Comparison of ENCODE assay signal across 23 mouse cellular contexts in genomic region chr9:102859963-102860362, GRCm38 (mm10). TPM values are rescaled to one million over a fixed set of nuclear protein-coding genes. Genes with fewer than 3 reads are reported as not detected.
DNase-seq lines count a peak whose midpoint lies in the region; ATAC-seq and TF ChIP-seq lines count a peak whose summit lies in the region.
"Had no signal": no experiment of that assay in that cellular context is flagged by ENCODE, and none has a peak within 500 bp of the region (broad histone marks: within the 10 kb centered on the region; RNA-seq: fewer than 3 reads in every experiment).

No protein-coding gene starts in this region.

- H3K36me3 ChIP-seq in lung, embryonic 16.5 days (ENCODE audit: control insufficient read depth, insufficient read depth, low read length) = 0 out of 2 replicates have a peak, but pooled peaks cover 3% of the 10 kb centered on the region
- H3K36me3 ChIP-seq in MEL (ENCODE audit: control insufficient read depth in 1 of 2, insufficient read depth in 2 of 2, low read length in 2 of 2) = peaks cover 2 to 56% of the 10 kb centered on the region in 2 experiments; a peak in 3 of 4 replicates
- no peaks in the 10 kb centered on the region; the same call in 1 of the 2 replicates for H3K36me3 ChIP-seq in kidney, embryonic 14.5 days (ENCODE audit: control insufficient read depth, insufficient read depth, low read length)
- H3K36me3 ChIP-seq in heart, embryonic 12.5 days = peaks cover 22% of the 10 kb centered on the region
- H3K36me3 ChIP-seq: neural tube, embryonic 15.5 days had no signal

- no peak for TF ChIP-seq RAD21 in MEL (IDR thresholded peaks at IDR 0.05; ENCODE audit: low read depth, low read length)

- H3K9me3 ChIP-seq in lung, embryonic 16.5 days (ENCODE audit: control insufficient read depth, low read length) = peaks cover 2% of the 10 kb centered on the region
- no peaks in the 10 kb centered on the region for H3K9me3 ChIP-seq in MEL (replicated peaks; ENCODE audit: insufficient read depth, low read length)
- H3K9me3 ChIP-seq in kidney, embryonic 14.5 days (ENCODE audit: control insufficient read depth, low read length) = no peaks in the 10 kb centered on the region; the same call in 1 of the 2 replicates
- peaks cover 10% of the 10 kb centered on the region for H3K9me3 ChIP-seq in heart, embryonic 12.5 days (replicated peaks)
- H3K9me3 ChIP-seq: forebrain, embryonic 13.5 days; neural tube, embryonic 15.5 days had no signal

- no peaks in the 10 kb centered on the region for H3K27me3 ChIP-seq in lung, embryonic 16.5 days (ENCODE audit: control insufficient read depth, insufficient read depth, low read depth, low read length)
- H3K27me3 ChIP-seq in MEL (ENCODE audit: control insufficient read depth in 1 of 2, insufficient read depth in 2 of 2, low read length in 2 of 2) = no peaks in the 10 kb centered on the region
- no peaks in the 10 kb centered on the region for H3K27me3 ChIP-seq in kidney, embryonic 14.5 days (ENCODE audit: control insufficient read depth, insufficient read depth, low read length)
- no peaks in the 10 kb centered on the region for H3K27me3 ChIP-seq in heart, embryonic 12.5 days (replicated peaks)
- H3K27me3 ChIP-seq: forebrain, embryonic 13.5 days; neural tube, embryonic 15.5 days had no signal

- peaks cover 37% of the 10 kb centered on the region for H3K4me1 ChIP-seq in lung, embryonic 16.5 days (replicated peaks; ENCODE audit: control insufficient read depth, insufficient read depth, low read length)
- H3K4me1 ChIP-seq in MEL (ENCODE audit: control insufficient read depth in 1 of 2, insufficient read depth in 2 of 2, low read length in 2 of 2) = peaks cover 15 to 47% of the 10 kb centered on the region in 2 experiments
- peaks cover 35% of the 10 kb centered on the region for H3K4me1 ChIP-seq in kidney, embryonic 14.5 days (ENCODE audit: control insufficient read depth, insufficient read depth, low read length)
- H3K4me1 ChIP-seq in heart, embryonic 12.5 days (replicated peaks) = peaks cover 47% of the 10 kb centered on the region

- no peak overlapping the region for H3K4me2 ChIP-seq in lung, embryonic 16.5 days (ENCODE audit: low read depth, low read length)
- H3K4me2 ChIP-seq in kidney, embryonic 14.5 days (replicated peaks; ENCODE audit: low read depth, low read length) = no peak overlapping the region
- no peak overlapping the region for H3K4me2 ChIP-seq in heart, embryonic 12.5 days
- H3K4me2 ChIP-seq: forebrain, embryonic 13.5 days; hindbrain, embryonic 14.5 days; neural tube, embryonic 15.5 days had no signal

- TF ChIP-seq CTCF in MEL (IDR thresholded peaks at IDR 0.05 in 2 of 3, conservative IDR thresholded peaks at IDR 0.05 in 1 of 3; ENCODE audit: control insufficient read depth in 1 of 3, insufficient read depth in 1 of 3, low read depth in 2 of 3, low read length in 3 of 3, poor library complexity in 1 of 3, severe bottlenecking in 1 of 3) = no peak

- H3K79me2 ChIP-seq in MEL (ENCODE audit: control insufficient read depth, insufficient read depth, low read length, poor library complexity) = peaks cover 19% of the 10 kb centered on the region

- TF ChIP-seq EP300 in MEL (IDR thresholded peaks at IDR 0.05; ENCODE audit: low read depth in 1 of 2, low read length in 2 of 2) = peak in 1 of 2 experiments; percentile 79; a peak in 2 of 4 replicates

- no peak overlapping the region for H3K9ac ChIP-seq in lung, embryonic 16.5 days (ENCODE audit: low read length)
- 0 out of 2 replicates have a peak overlapping the region, but pooled peaks have one; percentile 4 for H3K9ac ChIP-seq in MEL (ENCODE audit: control insufficient read depth, low read depth, low read length, poor library complexity, severe bottlenecking)
- H3K9ac ChIP-seq in kidney, embryonic 14.5 days (ENCODE audit: low read depth, low read length) = no peak overlapping the region
- no peak overlapping the region for H3K9ac ChIP-seq in heart, embryonic 12.5 days
- H3K9ac ChIP-seq: forebrain, embryonic 13.5 days; hindbrain, embryonic 14.5 days; neural tube, embryonic 15.5 days had no signal

- 85% methylated on average over 10 of the region's 10 CpGs for WGBS in lung, embryonic 16.5 days
- WGBS in kidney, embryonic 14.5 days = 97% methylated on average over 10 of the region's 10 CpGs
- 90% methylated on average over 10 of the region's 10 CpGs for WGBS in heart, embryonic 12.5 days

- no peak overlapping the region for H3K4me3 ChIP-seq in lung, embryonic 16.5 days (ENCODE audit: low read length)
- H3K4me3 ChIP-seq in MEL (ENCODE audit: control insufficient read depth in 1 of 2, insufficient read depth in 1 of 2, low read depth in 2 of 2, low read length in 2 of 2) = peak overlapping the region; percentile 6 to 10; a peak in 2 of 4 replicates
- H3K4me3 ChIP-seq in kidney, embryonic 14.5 days (ENCODE audit: low read length) = no peak overlapping the region
- no peak overlapping the region for H3K4me3 ChIP-seq in heart, embryonic 12.5 days
- H3K4me3 ChIP-seq: forebrain, embryonic 13.5 days; neural tube, embryonic 15.5 days had no signal

- peak overlapping the region; percentile 15 for H3K27ac ChIP-seq in lung, embryonic 16.5 days (ENCODE audit: low read length)
- peak overlapping the region; percentile 82 for H3K27ac ChIP-seq in MEL (ENCODE audit: control insufficient read depth, low read depth, low read length)
- H3K27ac ChIP-seq in kidney, embryonic 14.5 days (ENCODE audit: low read depth, low read length) = no peak overlapping the region
- H3K27ac ChIP-seq in heart, embryonic 12.5 days (ENCODE audit: poor library complexity, severe bottlenecking) = no peak overlapping the region
- H3K27ac ChIP-seq: forebrain, embryonic 13.5 days; hindbrain, embryonic 14.5 days; kidney, postnatal 0 days; neural tube, embryonic 15.5 days had no signal

- TF ChIP-seq POLR2A in MEL (IDR thresholded peaks at IDR 0.05; ENCODE audit: control insufficient read depth in 1 of 2, insufficient read depth in 1 of 2, low read depth in 1 of 2, low read length in 2 of 2, poor library complexity in 1 of 2) = no peak

- ATAC-seq in lung, embryonic 16.5 days (ENCODE audit: low read depth) = no peak
- peak; percentile 98 for ATAC-seq in megakaryocyte, adult 5-6 weeks (ENCODE audit: poor library complexity, severe bottlenecking)
- ATAC-seq in kidney, embryonic 14.5 days (ENCODE audit: low FRiP score, low TSS enrichment) = no peak
- no peak for ATAC-seq in heart, embryonic 12.5 days (ENCODE audit: insufficient number of reproducible peaks, low FRiP score)
- ATAC-seq: activated CD4-positive, CD25-positive, alpha-beta regulatory T cell, adult 4 months; CD4-positive, CD25-positive, alpha-beta regulatory T cell, adult 4 months; forebrain, embryonic 13.5 days; inflammation-experienced regulatory T-cells, adult 6 months; midbrain, embryonic 16.5 days had no signal

- no peak for DNase-seq in lung, postnatal 14 days
- DNase-seq in B cell, adult 2 months = peak; percentile 10 to 34
- DNase-seq in MEL (ENCODE audit: low read depth, low spot score) = peak; percentile 91
- DNase-seq in kidney, postnatal 25 days = no peak
- DNase-seq: adrenal gland, postnatal 10 days; cerebellum, adult 2 months; cerebellum, postnatal 25 days; heart, postnatal 36 days; kidney, adult 18-20 months; left cerebral cortex, postnatal 4 days; right cerebral cortex, postnatal 14 days had no signal

TF ChIP-seq in MEL, 35 proteins besides CTCF, POLR2A, EP300 and RAD21:
- TF ChIP-seq TBP (IDR thresholded peaks at IDR 0.05; ENCODE audit: low read depth, low read length) (peak; percentile 58; the same call in 1 of the 2 replicates), MXI1 (IDR thresholded peaks at IDR 0.05; ENCODE audit: low read depth, low read length) (peak; percentile 41; the same call in 1 of the 2 replicates), RCOR1 (IDR thresholded peaks at IDR 0.05; ENCODE audit: low read depth, low read length) (peak; percentile 26; the same call in 1 of the 2 replicates), USF1 (IDR thresholded peaks at IDR 0.05; ENCODE audit: low read depth, low read length) (no peak), MYB (IDR thresholded peaks at IDR 0.05; ENCODE audit: low read depth, low read length) (no peak), JUND (IDR thresholded peaks at IDR 0.05; ENCODE audit: low read depth, low read length) (peak; percentile 90; the same call in 1 of the 2 replicates), ETS1 (IDR thresholded peaks at IDR 0.05; ENCODE audit: low read depth, low read length) (peak; percentile 80), MYC (IDR thresholded peaks at IDR 0.05; ENCODE audit: low read depth, low read length) (no peak)

RNA-seq across cellular contexts. Expression of gene Ryk, which starts 25.2 kb away (rescaled TPM):
- polyA plus RNA-seq in lung, embryonic 16.5 days (2015; fragmentation: Nextera tagmentation; extraction: Ambion mirVana) = 18.4 and 20.3 TPM in 2 replicates
- total RNA-seq in MEL (2012; rRNA removed) = 43.8 and 46.0 TPM in 2 replicates
- 10 to 100 TPM; 46.4 to 47.3 TPM for polyA plus RNA-seq in MEL (2012; ENCODE audit: insufficient read depth in 1 of 2, insufficient read length in 2 of 2, low read depth in 1 of 2, low replicate concordance in 2 of 2, missing spikeins in 1 of 2)
- total RNA-seq in megakaryocyte, adult 5-6 weeks (2015) = 0.07 and 0.41 TPM in 2 replicates
- total RNA-seq in megakaryocyte, adult 5-6 weeks (2017) = 5.0 TPM in 1 of 2 replicates, not detected in the other
- polyA plus RNA-seq in kidney, embryonic 14.5 days (2014; fragmentation: Nextera tagmentation; extraction: Ambion mirVana) = 29.9 and 32.7 TPM in 2 replicates
- polyA plus RNA-seq in heart, embryonic 12.5 days (2016; fragmentation: Nextera tagmentation; extraction: Ambion mirVana) = 14.5 and 15.2 TPM in 2 replicates

Comparison
In these comparisons a context has a peak if more than half of its experiments do, and no peak if none do; other contexts are left out.
1. H3K27ac ChIP-seq: peak in lung, embryonic 16.5 days (single experiment) and MEL (single experiment); none in kidney, embryonic 14.5 days (single experiment) and heart, embryonic 12.5 days (single experiment).
2. H3K4me3 ChIP-seq: peak in MEL (2 of 2); none in lung, embryonic 16.5 days (single experiment), kidney, embryonic 14.5 days (single experiment) and heart, embryonic 12.5 days (single experiment).
3. DNase-seq: peak in B cell, adult 2 months (2 of 2) and MEL (single experiment); none in lung, postnatal 14 days (single experiment) and kidney, postnatal 25 days (0 of 2).